Mouse (Mus musculus): ENCODE measurements around the gene Fdx1l.

The Fdx1l gene

GRCm38 (mm10) chr9:21073044-21073840 is at the start of gene Fdx1l, which contains the start of gene Gm49373:
Gene Fdx1l (minus strand): TSS chr9:21073614.
Gene Gm49373 (minus strand): TSS chr9:21073096.
- peak; percentile 89 for DNase-seq (ENCODE audit: extremely low read depth, insufficient read length, low spot score)

DNA sequence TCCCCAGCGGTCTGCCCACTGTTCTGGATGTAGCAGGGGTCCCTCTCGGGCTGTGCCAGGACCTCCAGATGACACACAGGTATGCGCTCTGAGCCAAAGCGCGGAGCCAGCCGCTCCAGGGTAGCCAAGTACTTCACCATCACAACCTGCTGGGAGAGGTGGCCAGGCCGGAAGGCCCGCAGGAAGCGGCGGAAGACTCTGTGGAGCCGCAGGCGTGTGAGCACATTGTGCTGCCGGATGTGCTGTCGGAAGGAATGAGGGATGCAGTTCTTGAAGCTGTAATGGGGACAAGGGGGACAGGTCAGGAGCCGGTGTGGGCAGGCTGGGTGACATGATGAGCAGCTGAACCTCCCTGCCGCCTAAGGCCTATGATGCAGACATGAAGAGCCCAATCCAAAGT is 48.1 kb upstream of the Fdx1l start:
- DNase-seq (ENCODE audit: extremely low read depth, insufficient read length, low spot score): no peak

GRCm38 (mm10) chr9:21117073-21117472 is 43.7 kb upstream of the Fdx1l start:
- no peak for DNase-seq (ENCODE audit: extremely low read depth, insufficient read length, low spot score)

GRCm38 (mm10) chr9:21115105-21115504 is 41.7 kb upstream of the Fdx1l start:
- DNase-seq (ENCODE audit: extremely low read depth, insufficient read length, low spot score): no peak

GRCm38 (mm10) chr9:21114190-21114589 is 40.8 kb upstream of the Fdx1l start:
- DNase-seq (ENCODE audit: extremely low read depth, insufficient read length, low spot score): no peak

DNA sequence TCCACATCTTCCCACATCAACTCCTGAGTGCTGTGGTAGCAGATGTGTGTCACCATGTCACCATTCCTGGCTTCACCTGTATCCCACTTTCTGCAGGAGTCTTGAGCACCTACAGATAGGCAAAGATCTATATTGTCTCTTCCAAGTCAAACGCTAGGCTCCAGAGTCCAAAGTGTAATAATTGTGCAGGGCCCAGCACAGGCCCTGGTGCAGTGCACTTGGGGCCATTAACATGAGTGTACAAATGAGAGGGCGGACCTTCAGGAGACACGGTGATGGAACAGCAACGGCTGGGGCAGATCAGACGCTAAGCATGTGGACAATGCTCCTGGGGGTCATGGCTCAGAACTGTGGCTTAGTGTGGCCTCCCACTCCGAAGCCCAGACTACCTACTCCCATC is 40.3 kb upstream of the Fdx1l start:
- no peak for DNase-seq (ENCODE audit: extremely low read depth, insufficient read length, low spot score)

GRCm38 (mm10) chr9:21107607-21108237 is 34.3 kb upstream of the Fdx1l start:
- no peak for DNase-seq (ENCODE audit: extremely low read depth, insufficient read length, low spot score)

DNA sequence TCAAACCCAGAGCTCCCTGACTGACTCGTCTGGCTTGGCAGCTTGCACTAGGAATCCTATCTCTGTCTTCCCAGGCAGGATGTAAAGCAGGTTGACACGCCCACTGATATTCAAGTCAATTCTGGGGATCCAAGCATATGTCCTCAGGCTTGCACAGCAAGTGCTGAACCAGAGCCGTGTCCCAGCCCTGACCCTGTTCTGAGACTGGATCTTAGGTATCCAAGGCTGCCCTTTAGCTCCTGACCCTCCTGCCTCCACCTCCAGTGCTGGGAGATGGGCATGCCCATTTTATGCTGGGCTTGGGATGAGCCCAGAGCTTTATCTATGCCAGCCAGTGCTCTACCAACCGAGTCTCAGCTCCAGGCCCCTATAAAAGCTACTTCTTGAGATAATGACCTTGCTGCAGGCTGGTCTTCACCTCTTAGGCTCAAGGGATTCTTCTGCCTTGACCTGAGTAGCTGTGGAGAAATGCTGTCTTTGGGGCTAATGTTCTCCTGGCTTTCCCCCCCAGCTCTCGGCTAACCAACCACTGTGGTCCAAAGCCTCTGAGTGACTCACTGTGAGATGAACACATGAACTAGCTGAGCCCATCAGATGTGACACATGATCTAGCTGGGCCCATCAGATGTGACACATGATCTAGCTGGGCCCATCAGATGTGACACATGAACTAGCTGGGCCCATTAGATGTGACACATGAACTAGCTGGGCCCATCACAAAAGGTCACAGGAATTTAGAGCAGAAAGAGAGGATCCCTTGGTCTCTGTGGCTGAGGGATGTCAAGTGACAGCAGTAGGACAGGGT is 32.5 kb upstream of the Fdx1l start:
- DNase-seq (ENCODE audit: extremely low read depth, insufficient read length, low spot score): no peak

DNA sequence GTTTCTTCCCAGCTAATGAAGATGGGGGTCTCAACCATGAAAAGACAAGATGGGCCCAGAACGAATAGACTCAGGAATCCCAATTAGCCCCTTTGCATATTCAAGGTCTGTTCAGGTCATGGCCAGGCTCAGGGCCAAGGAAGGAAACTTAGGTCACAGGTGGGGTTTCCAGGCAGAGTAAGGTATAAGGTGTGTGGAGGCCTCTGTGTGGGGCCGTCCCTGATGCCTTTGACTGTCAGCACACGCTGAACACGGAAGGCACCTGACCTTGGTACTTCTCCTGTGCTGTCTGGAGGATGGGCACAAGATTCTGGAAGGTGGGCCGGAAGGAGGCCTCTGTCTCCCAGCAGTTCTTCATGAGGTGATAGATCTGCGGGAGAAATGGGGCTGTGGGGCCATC is 31.4 kb upstream of the Fdx1l start:
- DNase-seq (ENCODE audit: extremely low read depth, insufficient read length, low spot score): no peak

GRCm38 (mm10) chr9:21102076-21102475 is 28.7 kb upstream of the Fdx1l start:
- no peak for DNase-seq (ENCODE audit: extremely low read depth, insufficient read length, low spot score)

DNA sequence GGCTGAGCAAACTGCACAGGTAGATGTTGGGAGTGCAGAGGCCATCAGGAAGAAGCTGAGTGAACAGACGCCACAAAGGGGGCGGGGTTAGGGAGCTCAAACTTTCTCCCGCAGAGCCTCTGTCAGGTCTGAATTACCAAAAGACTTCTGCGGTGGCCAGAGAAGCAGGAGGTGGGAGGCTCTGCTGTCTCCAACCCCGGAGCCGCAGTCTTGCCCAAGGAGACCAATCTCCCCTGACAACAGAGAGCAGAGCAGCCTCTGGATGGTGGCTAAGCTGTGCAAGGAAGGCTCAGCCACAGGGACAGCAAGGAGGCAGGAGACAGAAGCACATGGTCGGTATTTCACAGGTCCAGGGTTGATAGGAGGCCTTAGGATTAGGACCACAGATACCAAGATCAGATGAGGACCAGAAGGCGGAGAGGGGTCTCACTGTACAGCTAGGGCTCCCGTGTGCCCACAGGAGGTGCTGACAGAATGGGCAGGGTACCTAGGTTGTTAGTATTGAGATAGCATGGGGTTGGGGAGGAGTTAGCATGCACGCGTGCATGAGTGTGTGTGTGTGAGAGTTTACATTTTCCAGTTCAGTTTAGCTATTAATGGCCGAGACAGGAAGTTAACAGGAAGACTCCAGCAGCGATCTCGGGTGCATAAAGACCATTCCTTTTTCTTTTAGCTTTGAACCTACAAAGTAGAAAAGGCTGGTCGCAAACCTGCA is 27.2 kb upstream of the Fdx1l start:
- DNase-seq (ENCODE audit: extremely low read depth, insufficient read length, low spot score): no peak

DNA sequence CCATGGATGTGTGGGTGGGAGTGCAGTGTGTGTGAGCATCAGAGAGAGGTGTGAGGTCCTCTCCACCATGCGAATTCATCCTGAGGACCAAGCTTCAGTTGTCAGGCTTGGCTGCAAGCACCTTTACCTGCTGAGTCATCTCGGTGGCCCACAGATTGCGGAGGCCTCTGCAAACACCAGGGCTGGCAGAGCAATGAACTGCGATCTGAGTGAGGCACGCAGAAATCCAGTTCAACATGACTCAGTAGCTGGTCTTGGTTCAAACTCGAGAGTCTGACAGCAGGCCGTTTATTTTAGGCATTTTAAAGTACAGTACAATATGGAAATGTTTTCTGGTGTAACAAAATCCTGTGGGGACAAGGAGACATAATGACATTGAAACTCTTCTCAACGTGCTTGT is 24.4 kb upstream of the Fdx1l start:
- DNase-seq (ENCODE audit: extremely low read depth, insufficient read length, low spot score): peak; percentile 30

DNA sequence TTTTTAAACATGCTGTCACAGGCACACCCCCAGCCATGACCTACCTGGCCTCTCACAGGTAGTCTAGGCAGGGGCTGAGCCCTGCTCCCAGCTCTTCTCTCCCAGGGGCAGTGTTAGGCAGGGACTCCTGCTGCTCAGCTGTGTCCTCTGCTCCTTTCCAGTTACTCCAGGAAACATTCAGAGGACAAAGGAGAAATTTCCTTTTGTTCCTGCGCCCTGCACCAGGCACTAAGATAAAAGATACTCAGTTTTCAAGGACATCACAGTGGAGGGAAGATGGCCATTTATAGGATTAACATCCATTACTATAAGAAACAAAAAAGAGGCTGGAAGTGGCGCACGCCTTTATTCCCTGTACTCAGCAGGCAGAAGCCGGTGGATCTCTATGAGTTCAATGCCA is 22.5 kb upstream of the Fdx1l start:
- no peak for DNase-seq (ENCODE audit: extremely low read depth, insufficient read length, low spot score)

DNA sequence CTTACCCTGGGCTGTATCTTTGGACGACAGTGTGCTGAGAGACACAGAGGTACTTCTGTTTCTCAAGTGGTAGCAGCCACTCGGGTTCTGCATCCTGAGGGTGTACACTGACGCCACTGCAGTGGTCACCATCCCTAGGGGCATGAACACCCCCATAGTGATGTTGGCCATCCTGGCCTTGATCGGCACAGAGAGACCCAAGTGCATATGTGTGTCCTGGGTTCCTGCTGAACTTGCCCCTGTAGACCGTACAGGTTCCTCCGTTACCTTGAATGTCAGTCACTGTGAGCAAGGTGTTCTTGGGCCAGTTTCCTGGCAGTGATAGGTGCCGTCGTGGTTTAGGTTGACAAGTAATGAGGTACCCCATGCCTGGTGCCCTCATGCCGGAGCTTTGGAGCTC is 20.0 kb upstream of the Fdx1l start:
- no peak for DNase-seq (ENCODE audit: extremely low read depth, insufficient read length, low spot score)

DNA sequence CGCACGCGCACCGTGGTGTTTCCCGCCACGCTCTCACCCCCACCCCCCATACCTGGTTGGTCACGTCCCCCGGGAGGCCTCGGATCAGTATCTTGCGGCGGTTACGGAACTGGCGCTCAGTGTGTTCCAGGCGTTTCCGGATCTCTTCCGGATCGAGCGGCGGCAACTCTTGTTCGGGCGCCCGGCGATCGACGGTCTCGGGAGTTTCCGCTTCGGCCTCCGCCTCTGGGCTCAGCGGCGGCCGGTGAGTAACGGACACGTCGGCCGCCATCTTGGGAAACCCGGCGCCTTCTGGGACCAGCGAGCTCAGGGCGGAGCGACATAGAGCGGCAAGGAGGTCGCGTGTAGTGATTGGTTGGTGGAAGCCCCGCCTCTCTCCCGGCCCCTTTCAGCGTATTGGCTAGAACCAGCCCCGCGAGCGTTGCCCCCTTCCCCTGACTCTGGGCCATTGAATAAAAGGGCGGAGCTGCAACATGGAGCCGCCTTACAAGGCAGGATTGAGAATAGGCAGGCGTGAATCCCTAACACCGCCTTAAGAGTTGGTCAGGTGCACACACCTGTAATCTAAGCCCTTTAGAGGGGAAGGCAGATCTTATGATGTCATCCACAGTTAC is 18.4 kb upstream of the Fdx1l start, which contains the start of the genes Gm38431 and Raver1:
Gene Gm38431 (minus strand): TSS at position 291 of the 614 bp plus-strand sequence.
Gene Raver1 (minus strand): TSS at position 302 of the 614 bp plus-strand sequence.
- peak; percentile 96 for DNase-seq (ENCODE audit: extremely low read depth, insufficient read length, low spot score)

DNA sequence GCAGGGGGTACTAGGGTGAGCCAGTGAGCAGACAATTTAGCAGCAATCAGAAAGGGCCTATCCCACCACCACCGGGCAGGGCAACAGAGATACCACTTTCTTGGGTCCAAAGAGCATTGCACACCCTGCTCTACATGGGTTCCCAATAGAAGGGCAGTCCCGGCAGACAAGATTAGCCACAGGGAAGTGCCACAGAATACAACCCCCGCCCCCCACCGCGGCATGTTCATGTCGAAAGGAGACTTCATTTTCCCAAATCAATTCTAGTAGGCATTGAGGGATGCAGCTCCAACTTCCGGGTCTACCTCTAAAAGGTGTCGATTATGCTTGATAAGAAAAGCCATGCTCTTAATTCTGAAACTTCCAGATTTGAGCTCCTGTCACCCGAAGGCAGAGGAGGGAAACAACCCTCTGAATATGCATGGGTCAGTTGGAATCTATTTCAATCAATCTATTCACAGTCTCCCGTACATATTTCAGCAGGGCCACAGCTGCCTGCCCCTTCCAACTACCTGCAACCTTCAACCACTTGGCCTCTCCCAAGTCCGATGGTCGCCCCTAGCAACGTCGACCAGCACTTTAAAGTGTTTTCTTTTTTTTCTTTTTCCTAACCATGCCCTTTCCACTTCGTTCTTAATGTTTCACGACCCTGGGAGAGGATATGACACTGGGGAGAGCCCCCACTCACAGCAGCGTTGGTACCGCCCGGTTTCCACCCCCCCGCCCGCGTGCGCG is 17.7 kb upstream of the Fdx1l start:
- no peak for DNase-seq (ENCODE audit: extremely low read depth, insufficient read length, low spot score)

GRCm38 (mm10) chr9:21090537-21090936 is 17.1 kb upstream of the Fdx1l start:
- DNase-seq (ENCODE audit: extremely low read depth, insufficient read length, low spot score): no peak

- DNase-seq (ENCODE audit: extremely low read depth, insufficient read length, low spot score): no peak
Observed at GRCm38 (mm10) chr9:21083324-21083723, 9.9 kb upstream of the Fdx1l start.

DNA sequence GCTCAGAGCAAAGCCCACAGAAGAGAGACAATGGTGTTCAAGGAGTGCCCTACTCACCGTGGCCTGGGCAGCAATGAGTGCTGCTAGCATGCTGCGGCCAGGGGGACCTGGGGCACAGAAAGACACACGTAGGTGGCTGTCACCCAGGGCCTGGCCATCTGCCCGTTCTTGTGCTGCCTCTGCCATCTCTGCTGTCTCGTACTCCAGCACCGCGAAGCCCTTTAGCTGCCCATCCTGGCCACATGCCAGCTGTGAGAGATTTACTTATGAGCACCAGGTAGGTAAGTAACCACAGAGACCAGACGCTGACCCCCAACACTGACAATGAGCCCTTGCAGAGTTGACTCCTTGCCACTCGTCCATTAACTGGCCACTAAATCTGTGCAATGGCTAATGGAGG is 7.7 kb upstream of the Fdx1l start:
- DNase-seq (ENCODE audit: extremely low read depth, insufficient read length, low spot score): no peak

- DNase-seq (ENCODE audit: extremely low read depth, insufficient read length, low spot score): no peak
Observed at GRCm38 (mm10) chr9:21075625-21076024, 2.2 kb upstream of the Fdx1l start.

Measured in 3134 (cell line).